Mouse (Mus musculus) right cerebral cortex, adult 18-20 months (tissue): ENCODE measurements around the gene Wdr63.
"Not testable (repeated sequence)": the region's sequence is repeated elsewhere in the genome, so short reads cannot be mapped to it uniquely, and the experiment has no call there.

Source experiments
- DNase-seq: peaks from one replicate; pipeline ENCODE4 v3.0.0; 2022; ENCODE audit warnings: mixed read lengths

The Wdr63 gene

DNA sequence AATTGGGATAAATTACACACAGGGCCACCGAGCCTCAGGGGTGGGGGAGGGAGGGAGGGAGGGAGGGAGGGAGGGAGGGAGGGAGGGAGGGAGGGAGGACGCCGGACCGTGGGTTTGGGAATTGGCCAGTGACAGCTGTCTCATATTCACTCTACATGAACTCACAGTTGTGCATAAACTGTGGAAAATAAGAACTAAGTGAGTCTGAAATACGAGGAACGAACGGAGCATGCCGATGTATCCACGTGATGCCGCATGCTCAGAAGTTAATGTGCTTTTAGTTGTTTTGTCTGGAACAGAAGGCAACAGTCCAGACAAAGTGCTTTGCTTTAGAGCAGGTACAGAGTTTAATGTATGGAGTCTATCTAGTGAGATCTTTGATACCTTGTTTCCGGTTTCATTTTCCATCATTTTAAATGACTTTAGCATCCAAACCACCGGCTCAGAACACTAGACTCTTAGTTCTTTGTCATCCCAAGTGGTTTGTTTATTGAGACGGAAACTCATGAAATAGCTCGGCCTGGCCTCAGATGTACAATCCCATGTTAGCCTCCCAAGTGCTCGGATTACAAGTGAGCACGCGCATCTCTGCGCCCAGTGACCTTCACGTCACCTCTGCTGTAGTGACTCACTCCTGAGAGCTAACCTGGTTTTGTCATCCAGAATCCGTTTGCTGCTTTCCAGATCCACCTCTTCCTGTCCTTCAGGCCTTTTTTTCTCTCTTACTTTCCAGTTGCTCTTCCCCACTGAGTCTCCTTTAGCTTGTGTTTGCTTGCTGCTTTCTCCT is 97.9 kb downstream of the Wdr63 start:
- DNase-seq = no peak

- DNase-seq = no peak
Observed at GRCm38 (mm10) chr3:146007872-146008271, 100.1 kb downstream of the Wdr63 start.

- no peak for DNase-seq
Observed at GRCm38 (mm10) chr3:146004347-146005051, 103.4 kb downstream of the Wdr63 start.

- DNase-seq = not testable (repeated sequence)
Observed at GRCm38 (mm10) chr3:145996539-145996938, 111.4 kb downstream of the Wdr63 start.

DNA sequence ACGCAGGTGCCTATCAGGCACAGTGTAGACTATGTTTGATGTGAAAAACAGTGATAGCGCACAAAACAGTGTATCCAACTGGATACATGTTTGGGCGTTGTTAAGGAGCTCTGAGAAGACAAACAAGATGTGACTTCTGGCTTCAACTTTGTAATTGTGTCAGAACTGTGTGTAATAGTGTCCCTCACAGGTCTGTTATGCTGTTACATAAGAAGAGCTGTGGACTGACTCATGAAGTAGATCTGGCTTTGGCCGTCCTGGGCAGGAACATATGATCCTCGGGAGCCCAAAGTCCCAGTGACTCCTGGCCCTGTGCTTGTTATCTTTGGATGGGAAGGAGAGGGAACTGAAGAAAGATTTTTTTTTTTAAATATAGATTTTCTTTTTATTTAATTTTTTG is 112.4 kb downstream of the Wdr63 start:
- DNase-seq = no peak

- no peak for DNase-seq
Observed at GRCm38 (mm10) chr3:145993481-145994201, 114.3 kb downstream of the Wdr63 start.

- peak; percentile 19 for DNase-seq
Observed at GRCm38 (mm10) chr3:145992796-145993195, 115.1 kb downstream of the Wdr63 start.

DNA sequence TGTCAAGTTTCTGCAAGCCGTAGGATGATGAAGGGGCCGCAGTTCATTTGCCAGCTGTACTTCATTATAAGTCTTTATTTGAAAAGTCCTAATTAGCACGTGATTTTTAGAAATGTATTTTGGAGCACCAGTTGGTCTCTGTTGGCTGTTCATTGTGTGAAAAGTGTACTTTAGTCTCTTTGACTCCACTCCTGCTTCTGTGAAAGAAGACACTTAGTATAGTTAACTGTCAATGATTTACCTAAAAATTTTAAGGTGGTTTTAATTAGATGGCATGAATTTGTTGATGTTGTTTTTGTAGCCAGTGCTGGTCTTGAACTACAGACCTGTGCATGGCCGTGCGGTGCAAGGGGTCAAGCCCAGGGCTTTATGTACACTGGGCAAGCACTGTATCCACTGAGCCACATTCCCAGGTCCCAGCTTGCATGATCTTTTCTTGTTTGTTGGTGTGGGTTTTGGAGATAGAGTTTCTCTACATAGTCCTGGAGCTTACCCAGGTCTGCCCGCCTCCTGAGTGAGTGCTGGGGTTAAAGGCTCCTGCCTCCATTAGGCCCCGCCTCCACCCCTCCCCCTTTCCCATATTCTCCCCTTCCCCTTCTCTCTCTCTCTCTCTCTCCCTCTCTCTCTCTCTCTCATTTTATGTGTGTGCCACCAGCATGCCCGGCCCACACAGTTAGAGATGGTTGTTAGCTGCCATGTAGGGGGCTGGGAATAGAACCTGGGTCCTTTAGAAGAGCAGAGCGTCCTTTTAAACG is 115.8 kb downstream of the Wdr63 start:
- no peak for DNase-seq

DNA sequence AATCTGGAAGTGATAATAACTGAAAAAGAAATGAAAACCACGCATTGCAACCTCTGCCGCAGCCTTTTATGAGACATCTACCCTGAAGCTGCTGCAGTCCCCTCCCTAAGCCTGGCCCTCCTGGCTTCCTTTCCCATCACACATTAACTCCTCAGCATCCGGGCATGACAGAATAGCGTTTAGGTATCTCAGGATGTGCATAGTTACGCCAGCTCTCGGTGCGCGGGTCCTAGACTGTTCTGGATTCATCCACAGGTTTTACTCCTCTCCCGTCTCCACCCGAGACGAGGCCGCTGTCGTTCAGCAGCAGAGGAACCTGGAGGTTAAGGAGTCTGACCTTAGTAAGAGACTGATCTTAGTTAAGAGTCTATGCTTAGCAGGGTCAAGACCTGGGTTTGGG is 116.8 kb downstream of the Wdr63 start:
- DNase-seq = no peak
